In genomic region chr11:77501392-77501791, GRCm38 (mm10) we compare ENCODE assay signal across 9 mouse cellular contexts. TPM values are rescaled to one million over a fixed set of nuclear protein-coding genes. Genes with fewer than 3 reads are reported as not detected.
DNase-seq lines count a peak whose midpoint lies in the region; ATAC-seq and TF ChIP-seq lines count a peak whose summit lies in the region.
"Had no signal": no experiment of that assay in that cellular context is flagged by ENCODE, and none has a peak within 500 bp of the region (broad histone marks: within the 10 kb centered on the region; RNA-seq: fewer than 3 reads in every experiment).

No protein-coding gene starts in this region.

- peak; percentile 88 for TF ChIP-seq CTCF in midbrain, postnatal 0 days (IDR thresholded peaks at IDR 0.05)

- no peak for ATAC-seq in liver, embryonic 11.5 days (replicated peaks; ENCODE audit: low FRiP score)
- peak; percentile 57 for ATAC-seq in granulocyte monocyte progenitor cell, adult 5-6 weeks (replicated peaks; ENCODE audit: poor library complexity, severe bottlenecking)
- ATAC-seq in midbrain, postnatal 0 days (ENCODE audit: low FRiP score): no peak

- H3K9me3 ChIP-seq in liver, embryonic 11.5 days (ENCODE audit: control insufficient read depth, low read length): no peaks in the 10 kb centered on the region
- H3K9me3 ChIP-seq in midbrain, postnatal 0 days (ENCODE audit: low read length): no peaks in the 10 kb centered on the region
- H3K9me3 ChIP-seq: liver, embryonic 15.5 days had no signal

- H3K9ac ChIP-seq in liver, embryonic 11.5 days (ENCODE audit: low read depth, low read length): no peak overlapping the region
- H3K9ac ChIP-seq in midbrain, postnatal 0 days (replicated peaks; ENCODE audit: low read length, poor library complexity, severe bottlenecking): no peak overlapping the region
- H3K9ac ChIP-seq: liver, embryonic 15.5 days had no signal

- WGBS in liver, embryonic 11.5 days: 32% methylated on average over 5 of the region's 5 CpGs
- WGBS in midbrain, postnatal 0 days: 22% methylated on average over 5 of the region's 5 CpGs

- H3K36me3 ChIP-seq in liver, embryonic 11.5 days (ENCODE audit: control insufficient read depth, insufficient read depth, low read length): peaks cover 52% of the 10 kb centered on the region
- peaks cover 62% of the 10 kb centered on the region for H3K36me3 ChIP-seq in midbrain, postnatal 0 days (ENCODE audit: insufficient read depth, low read length)
- peaks cover 2% of the 10 kb centered on the region for H3K36me3 ChIP-seq in splenic B cell, adult 2 months (ENCODE audit: control insufficient read depth, insufficient read depth, low read length, poor library complexity, severe bottlenecking)

- no peak overlapping the region for H3K4me2 ChIP-seq in liver, embryonic 11.5 days
- H3K4me2 ChIP-seq in midbrain, postnatal 0 days (ENCODE audit: low read depth, low read length, poor library complexity, severe bottlenecking): no peak overlapping the region
- H3K4me2 ChIP-seq: liver, embryonic 15.5 days had no signal

- DNase-seq in liver: peak; percentile 77
- DNase-seq in liver, embryonic 11.5 days (ENCODE audit: low spot score): no peak
- peak; percentile 83 for DNase-seq in adipocyte (ENCODE audit: low spot score)
- peak; percentile 89 for DNase-seq in embryo, embryonic 10 days (ENCODE audit: low spot score)
- DNase-seq in layer of hippocampus, postnatal 14 days (ENCODE audit: low spot score in 2 of 2): peak; percentile 78 to 81
- peak; percentile 88 for DNase-seq in midbrain, postnatal 0 days (ENCODE audit: low spot score)
- peak; percentile 88 for DNase-seq in splenic B cell, adult 2 months (ENCODE audit: low read depth, low spot score)

- H3K27me3 ChIP-seq in liver, embryonic 11.5 days (replicated peaks; ENCODE audit: control insufficient read depth, insufficient read depth, low read length): no peaks in the 10 kb centered on the region
- no peaks in the 10 kb centered on the region for H3K27me3 ChIP-seq in midbrain, postnatal 0 days (ENCODE audit: insufficient read depth, low read length)
- no peaks in the 10 kb centered on the region for H3K27me3 ChIP-seq in splenic B cell, adult 2 months (ENCODE audit: control insufficient read depth, insufficient read depth, low read length, poor library complexity, severe bottlenecking)
- H3K27me3 ChIP-seq: liver, embryonic 15.5 days had no signal

- H3K4me1 ChIP-seq in liver, embryonic 11.5 days (replicated peaks; ENCODE audit: control insufficient read depth, insufficient read depth, low read length): peaks cover 19% of the 10 kb centered on the region
- no peaks in the 10 kb centered on the region for H3K4me1 ChIP-seq in midbrain, postnatal 0 days (ENCODE audit: insufficient read depth, low read length)

- no peak overlapping the region for H3K4me3 ChIP-seq in liver, embryonic 11.5 days (ENCODE audit: low read depth, low read length)
- H3K4me3 ChIP-seq in midbrain, postnatal 0 days (ENCODE audit: low read depth, low read length): no peak overlapping the region
- H3K4me3 ChIP-seq: liver, embryonic 15.5 days had no signal

- H3K27ac ChIP-seq in liver, embryonic 11.5 days (ENCODE audit: low read depth, low read length): no peak overlapping the region
- H3K27ac ChIP-seq in midbrain, postnatal 0 days (ENCODE audit: low read depth, low read length): peak overlapping the region; percentile 48; the same call in 1 of the 2 replicates
- H3K27ac ChIP-seq: liver, embryonic 15.5 days had no signal

RNA-seq across cellular contexts. Expression of gene Git1, which starts 8.0 kb away (rescaled TPM):
- polyA plus RNA-seq in liver, embryonic 11.5 days (2014; fragmentation: Nextera tagmentation; extraction: Ambion mirVana): 10.1 and 14.1 TPM in 2 replicates
- 33.6 and 47.7 TPM in 2 replicates for total RNA-seq in granulocyte monocyte progenitor cell, adult 5-6 weeks (2014; fragmentation: Nextera tagmentation)
- 10.3 and 16.4 TPM in 2 replicates for total RNA-seq in granulocyte monocyte progenitor cell, adult 5-6 weeks (2017)
- total RNA-seq in layer of hippocampus, postnatal 14 days (2021): 100 to 1,000 TPM; 164 to 177 TPM
- 111 and 143 TPM in 2 replicates for total RNA-seq in midbrain, postnatal 0 days (2014; rRNA removed)
- 18.5 and 19.6 TPM in 2 replicates for polyA plus RNA-seq in midbrain, postnatal 0 days (2015; fragmentation: Nextera tagmentation; extraction: Ambion mirVana)

RNA-seq across cellular contexts. Expression of gene Ankrd13b, which starts 11.9 kb away (rescaled TPM):
- 4.4 and 5.6 TPM in 2 replicates for polyA plus RNA-seq in liver, embryonic 11.5 days (2014; fragmentation: Nextera tagmentation; extraction: Ambion mirVana)
- total RNA-seq in granulocyte monocyte progenitor cell, adult 5-6 weeks (2014; fragmentation: Nextera tagmentation): 14.9 and 20.0 TPM in 2 replicates
- 3.1 and 4.8 TPM in 2 replicates for total RNA-seq in granulocyte monocyte progenitor cell, adult 5-6 weeks (2017)
- total RNA-seq in layer of hippocampus, postnatal 14 days (2021): 100 to 1,000 TPM; 122 TPM
- 70.3 and 75.5 TPM in 2 replicates for total RNA-seq in midbrain, postnatal 0 days (2014; rRNA removed)
- polyA plus RNA-seq in midbrain, postnatal 0 days (2015; fragmentation: Nextera tagmentation; extraction: Ambion mirVana): 41.5 and 43.6 TPM in 2 replicates

RNA-seq across cellular contexts. Expression of gene Abhd15, which starts 13.5 kb away (rescaled TPM):
- 3.9 and 4.2 TPM in 2 replicates for polyA plus RNA-seq in liver, embryonic 11.5 days (2014; fragmentation: Nextera tagmentation; extraction: Ambion mirVana)
- total RNA-seq in granulocyte monocyte progenitor cell, adult 5-6 weeks (2014; fragmentation: Nextera tagmentation): 3.4 and 9.6 TPM in 2 replicates
- 2.6 and 3.6 TPM in 2 replicates for total RNA-seq in granulocyte monocyte progenitor cell, adult 5-6 weeks (2017)
- total RNA-seq in layer of hippocampus, postnatal 14 days (2021): 1 to 10 TPM; 1.9 to 2.4 TPM
- total RNA-seq in midbrain, postnatal 0 days (2014; rRNA removed): 3.6 and 4.2 TPM in 2 replicates
- polyA plus RNA-seq in midbrain, postnatal 0 days (2015; fragmentation: Nextera tagmentation; extraction: Ambion mirVana): 1.6 and 1.8 TPM in 2 replicates

RNA-seq across cellular contexts. Expression of gene Trp53i13, which starts 14.4 kb away (rescaled TPM):
- 16.2 and 17.9 TPM in 2 replicates for polyA plus RNA-seq in liver, embryonic 11.5 days (2014; fragmentation: Nextera tagmentation; extraction: Ambion mirVana)
- total RNA-seq in granulocyte monocyte progenitor cell, adult 5-6 weeks (2014; fragmentation: Nextera tagmentation): 2.5 and 3.3 TPM in 2 replicates
- 1.8 and 2.8 TPM in 2 replicates for total RNA-seq in granulocyte monocyte progenitor cell, adult 5-6 weeks (2017)
- 1 to 10 TPM; 5.8 to 6.7 TPM for total RNA-seq in layer of hippocampus, postnatal 14 days (2021)
- 7.5 and 7.8 TPM in 2 replicates for total RNA-seq in midbrain, postnatal 0 days (2014; rRNA removed)
- 11.4 and 11.5 TPM in 2 replicates for polyA plus RNA-seq in midbrain, postnatal 0 days (2015; fragmentation: Nextera tagmentation; extraction: Ambion mirVana)

RNA-seq across cellular contexts. Expression of gene Gm10392, which starts 17.6 kb away (rescaled TPM):
- polyA plus RNA-seq in liver, embryonic 11.5 days (2014; fragmentation: Nextera tagmentation; extraction: Ambion mirVana): not detected in 2 replicates
- not detected in 2 replicates for total RNA-seq in granulocyte monocyte progenitor cell, adult 5-6 weeks (2014; fragmentation: Nextera tagmentation)
- 0.52 TPM in 1 of 2 replicates, not detected in the other for total RNA-seq in granulocyte monocyte progenitor cell, adult 5-6 weeks (2017)
- not detected for total RNA-seq in layer of hippocampus, postnatal 14 days (2021)
- total RNA-seq in midbrain, postnatal 0 days (2014; rRNA removed): not detected in 2 replicates
- polyA plus RNA-seq in midbrain, postnatal 0 days (2015; fragmentation: Nextera tagmentation; extraction: Ambion mirVana): not detected in 2 replicates
